Mouse (Mus musculus) limb, embryonic 12.5 days (tissue): Measurements from ENCODE around the gene Akap2. TPM values are rescaled to one million over a fixed set of nuclear protein-coding genes. Genes with fewer than 3 reads are reported as not detected.

Experiments
- ATAC-seq: fragments of 200-750 bp; cut with Nextera tagmentation; 2 replicates; pipeline ENCODE4 v1.8.0; 2017; ENCODE audit warnings: low read depth, moderate TSS enrichment; ENCODE audit not compliant: insufficient number of reproducible peaks, insufficient read depth, low FRiP score, low TSS enrichment
- H3K27ac ChIP-seq: fragments of 300-500 bp; sonication (generic); 2 replicates; pipeline ENCODE4 v1.5.1; 2016; ENCODE audit warnings: mild to moderate bottlenecking, moderate library complexity
- H3K27me3 ChIP-seq: fragments of 300-500 bp; sonication (generic); 2 replicates; pipeline ENCODE4 v1.6.1; 2016; ENCODE audit warnings: mild to moderate bottlenecking, moderate library complexity
- H3K36me3 ChIP-seq: fragments of 300-500 bp; sonication (generic); 2 replicates; pipeline ENCODE4 v1.6.1; 2016; ENCODE audit warnings: mild to moderate bottlenecking, moderate library complexity
- H3K4me1 ChIP-seq: fragments of 300-500 bp; sonication (generic); replicated peaks from 2 replicates; pipeline ENCODE4 v1.6.1; 2016
- H3K4me2 ChIP-seq: fragments of 300-500 bp; sonication (generic); 2 replicates; pipeline ENCODE4 v1.6.1; 2016; ENCODE audit warnings: mild to moderate bottlenecking, moderate library complexity
- H3K4me3 ChIP-seq: fragments of 300-500 bp; sonication (generic); replicated peaks from 2 replicates; pipeline ENCODE4 v1.5.1; 2016; ENCODE audit warnings: mild to moderate bottlenecking
- H3K9ac ChIP-seq: fragments of 300-500 bp; sonication (generic); replicated peaks from 2 replicates; pipeline ENCODE4 v1.6.1; 2016; ENCODE audit warnings: mild to moderate bottlenecking, moderate library complexity
- H3K9me3 ChIP-seq: fragments of 300-500 bp; sonication (generic); 2 replicates; pipeline ENCODE4 v1.6.1; 2016; ENCODE audit warnings: mild to moderate bottlenecking, moderate library complexity
- WGBS: fragments of 180-500 bp; shearing (Covaris S2); methylation state at CpG from one replicate; pipeline ENCODE4 v1.1.7; 2016; 5-methylcytosine and 5-hydroxymethylcytosine counted together
- polyA plus RNA-seq: library from polyadenylated mRNA; unstranded; fragments of >200 nt; fragmentation: Nextera tagmentation; extraction: Ambion mirVana; gene quantifications from 2 replicates; pipeline ENCODE4 v1.2.1, GENCODE M21; 2016

The Akap2 gene
- polyA plus RNA-seq, 1 experiment from 2014 or later = 32.0 TPM

DNA sequence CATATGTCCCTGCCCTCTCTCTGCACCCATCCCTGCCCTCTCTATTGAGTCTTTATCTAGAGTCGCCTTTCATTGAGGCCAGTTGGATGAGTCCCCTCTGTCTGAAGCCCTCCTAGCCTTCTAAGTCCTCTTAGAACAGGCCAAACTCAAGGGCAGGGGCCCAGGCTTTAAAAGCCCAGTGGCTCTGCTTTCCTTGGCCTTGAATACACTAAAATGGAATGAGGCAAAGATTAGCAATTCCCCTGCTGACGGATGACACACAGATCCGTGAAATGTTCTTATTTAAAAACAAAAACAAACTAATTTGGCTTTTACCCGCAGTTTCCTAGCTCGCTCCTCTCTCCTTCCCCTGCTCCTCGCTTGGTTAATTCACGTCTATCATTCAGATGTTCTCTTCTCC is 45.0 kb downstream of the Akap2 start:
- Histone ChIP-seq H3K9me3 (no peaks in the 10 kb centered on the region), H3K4me2 (no peak overlapping the region), H3K4me3 (no peak overlapping the region), H3K36me3 (no peaks in the 10 kb centered on the region), H3K9ac (no peak overlapping the region), H3K4me1 (peaks cover 20% of the 10 kb centered on the region), H3K27me3 (no peaks in the 10 kb centered on the region), H3K27ac (no peak overlapping the region)
- no peak for ATAC-seq
- 88% methylated on average over 7 of the region's 7 CpGs for WGBS

- Histone ChIP-seq H3K4me3 (no peak overlapping the region), H3K27me3 (no peaks in the 10 kb centered on the region), H3K4me2 (no peak overlapping the region), H3K4me1 (peaks cover 20% of the 10 kb centered on the region), H3K9ac (no peak overlapping the region), H3K36me3 (no peaks in the 10 kb centered on the region), H3K9me3 (no peaks in the 10 kb centered on the region), H3K27ac (peak overlapping the region; percentile 9; the same call in 1 of the 2 replicates)
- no peak for ATAC-seq
- WGBS = 49% methylated on average over 1 of the region's 1 CpGs
Observed at GRCm38 (mm10) chr4:57764392-57764791, 46.9 kb downstream of the Akap2 start.

- no peak overlapping the region for H3K9ac ChIP-seq
Observed at GRCm38 (mm10) chr4:57764926-57765325, 47.5 kb downstream of the Akap2 start.

GRCm38 (mm10) chr4:57765806-57766205 is 48.3 kb downstream of the Akap2 start:
- no peak for ATAC-seq
- Histone ChIP-seq H3K27ac (no peak overlapping the region), H3K9ac (no peak overlapping the region), H3K4me3 (no peak overlapping the region), H3K36me3 (no peaks in the 10 kb centered on the region), H3K4me1 (peaks cover 20% of the 10 kb centered on the region), H3K27me3 (no peaks in the 10 kb centered on the region), H3K9me3 (no peaks in the 10 kb centered on the region), H3K4me2 (no peak overlapping the region)
- 51% methylated on average over 4 of the region's 4 CpGs for WGBS

More at GRCm38 (mm10) chr4:57764926-57765325, 47.5 kb downstream of the Akap2 start:
- Histone ChIP-seq H3K4me1 (peaks cover 20% of the 10 kb centered on the region), H3K4me2 (no peak overlapping the region), H3K36me3 (no peaks in the 10 kb centered on the region), H3K9me3 (no peaks in the 10 kb centered on the region), H3K27me3 (no peaks in the 10 kb centered on the region), H3K27ac (0 out of 2 replicates have a peak overlapping the region, but pooled peaks have one; percentile 9), H3K4me3 (no peak overlapping the region)
- no peak for ATAC-seq
- 79% methylated on average over 1 of the region's 1 CpGs for WGBS

DNA sequence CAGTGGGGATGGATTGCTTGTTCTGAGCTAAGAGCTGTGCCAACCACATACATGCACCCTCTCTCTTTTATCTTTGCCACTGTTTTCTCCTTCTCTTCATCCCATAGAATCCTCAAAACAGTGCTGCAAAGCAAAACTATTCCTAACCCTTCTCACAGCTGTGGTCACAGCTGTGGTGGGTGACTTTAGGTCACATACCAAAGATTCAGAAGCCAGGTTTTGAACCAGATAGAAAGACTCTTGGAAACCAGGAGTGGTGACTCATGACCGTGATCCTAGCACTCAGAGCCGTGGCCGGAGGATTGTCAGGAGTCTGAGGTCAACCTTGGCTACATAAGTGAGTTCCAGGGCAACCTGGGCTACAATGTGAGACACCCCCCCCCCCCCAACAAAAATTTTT is 51.5 kb downstream of the Akap2 start:
- H3K4me2 ChIP-seq = no peak overlapping the region
- no peak overlapping the region for H3K9ac ChIP-seq
- ATAC-seq = no peak
- no peak overlapping the region for H3K4me3 ChIP-seq
- no peaks in the 10 kb centered on the region for H3K9me3 ChIP-seq
- H3K27ac ChIP-seq = no peak overlapping the region
- H3K4me1 ChIP-seq = peaks cover 23% of the 10 kb centered on the region
- 88% methylated on average over 3 of the region's 3 CpGs for WGBS
- H3K27me3 ChIP-seq = no peaks in the 10 kb centered on the region
- H3K36me3 ChIP-seq = no peaks in the 10 kb centered on the region

- Histone ChIP-seq H3K9me3 (no peaks in the 10 kb centered on the region), H3K4me3 (no peak overlapping the region), H3K27me3 (no peaks in the 10 kb centered on the region), H3K36me3 (no peaks in the 10 kb centered on the region), H3K27ac (no peak overlapping the region), H3K4me2 (no peak overlapping the region), H3K4me1 (peaks cover 10% of the 10 kb centered on the region), H3K9ac (no peak overlapping the region)
- no peak for ATAC-seq
- WGBS = 87% methylated on average over 4 of the region's 4 CpGs
Observed at GRCm38 (mm10) chr4:57770185-57770823, 52.8 kb downstream of the Akap2 start.

GRCm38 (mm10) chr4:57771558-57772219 is 54.2 kb downstream of the Akap2 start:
- no peak for ATAC-seq
- Histone ChIP-seq H3K4me3 (no peak overlapping the region), H3K4me2 (no peak overlapping the region), H3K9me3 (no peaks in the 10 kb centered on the region), H3K27me3 (no peaks in the 10 kb centered on the region), H3K27ac (no peak overlapping the region), H3K4me1 (peaks cover 9% of the 10 kb centered on the region; the same call in 1 of the 2 replicates), H3K36me3 (no peaks in the 10 kb centered on the region), H3K9ac (no peak overlapping the region)
- WGBS = 90% methylated on average over 2 of the region's 2 CpGs

DNA sequence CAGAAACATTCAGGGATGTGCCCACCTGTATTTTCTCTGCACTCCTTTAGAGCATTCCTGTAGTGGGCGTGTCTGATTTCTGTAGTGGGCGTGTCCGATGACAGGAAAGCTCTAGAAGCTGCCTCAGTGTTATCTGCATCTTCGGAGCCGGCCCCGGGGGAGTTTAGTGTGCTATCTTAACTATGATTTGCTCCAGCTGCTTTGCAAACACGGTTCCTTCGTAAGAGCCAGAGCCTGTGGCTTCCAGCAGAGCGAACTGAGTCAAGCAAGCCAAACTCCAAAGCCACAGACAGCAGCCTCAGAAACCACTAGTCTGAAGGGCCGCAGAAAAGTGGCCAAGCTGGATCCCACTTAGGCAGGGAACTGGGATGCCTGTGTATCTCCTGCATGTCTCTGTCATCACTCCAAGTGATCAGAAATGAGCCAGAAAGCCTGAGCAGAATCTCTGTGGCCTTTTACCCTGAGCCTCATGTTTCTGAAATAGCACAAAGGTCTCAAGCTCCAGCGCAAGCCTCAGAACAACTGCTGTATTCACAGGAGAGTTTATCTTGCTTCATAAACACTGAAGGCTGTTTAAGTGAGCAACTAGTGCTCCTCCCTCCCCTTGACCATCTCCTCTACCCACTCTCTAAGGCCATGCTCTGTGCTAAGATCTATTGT is 55.5 kb downstream of the Akap2 start:
- Histone ChIP-seq H3K4me1 (peaks cover 9% of the 10 kb centered on the region; the same call in 1 of the 2 replicates), H3K27ac (no peak overlapping the region), H3K27me3 (no peaks in the 10 kb centered on the region), H3K4me2 (no peak overlapping the region), H3K36me3 (no peaks in the 10 kb centered on the region), H3K4me3 (no peak overlapping the region), H3K9ac (no peak overlapping the region), H3K9me3 (no peaks in the 10 kb centered on the region)
- no peak for ATAC-seq
- WGBS = 60% methylated on average over 11 of the region's 11 CpGs

GRCm38 (mm10) chr4:57774517-57774916 is 57.1 kb downstream of the Akap2 start:
- no peak for ATAC-seq
- Histone ChIP-seq H3K36me3 (no peaks in the 10 kb centered on the region), H3K27me3 (no peaks in the 10 kb centered on the region), H3K4me3 (no peak overlapping the region), H3K9me3 (no peaks in the 10 kb centered on the region), H3K27ac (no peak overlapping the region), H3K4me2 (no peak overlapping the region), H3K4me1 (peaks cover 9% of the 10 kb centered on the region; the same call in 1 of the 2 replicates), H3K9ac (no peak overlapping the region)
- 61% methylated on average over 4 of the region's 4 CpGs for WGBS

DNA sequence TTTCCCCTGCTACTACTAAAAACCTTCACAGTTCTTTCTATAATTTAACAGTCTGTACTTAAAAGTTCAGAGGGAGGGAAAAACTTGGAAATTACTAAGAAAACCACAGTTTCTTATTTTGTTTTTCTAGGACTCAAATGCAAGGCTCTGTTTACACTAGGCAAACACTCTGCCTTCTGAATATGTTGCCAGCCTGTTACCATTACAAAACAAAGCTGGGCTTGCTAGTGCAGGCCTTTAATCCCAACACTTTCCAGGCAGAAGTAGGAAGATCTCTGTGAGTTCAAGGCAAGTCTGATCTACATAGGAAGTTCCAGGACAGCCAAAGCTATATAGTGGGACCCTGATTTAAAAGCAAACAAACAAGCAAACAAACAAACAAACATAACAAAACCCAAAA is 58.1 kb downstream of the Akap2 start:
- Histone ChIP-seq H3K4me3 (no peak overlapping the region), H3K9me3 (no peaks in the 10 kb centered on the region), H3K27me3 (no peaks in the 10 kb centered on the region), H3K4me1 (peaks cover 13% of the 10 kb centered on the region), H3K36me3 (no peaks in the 10 kb centered on the region), H3K4me2 (no peak overlapping the region), H3K9ac (no peak overlapping the region), H3K27ac (no peak overlapping the region)
- no peak for ATAC-seq

DNA sequence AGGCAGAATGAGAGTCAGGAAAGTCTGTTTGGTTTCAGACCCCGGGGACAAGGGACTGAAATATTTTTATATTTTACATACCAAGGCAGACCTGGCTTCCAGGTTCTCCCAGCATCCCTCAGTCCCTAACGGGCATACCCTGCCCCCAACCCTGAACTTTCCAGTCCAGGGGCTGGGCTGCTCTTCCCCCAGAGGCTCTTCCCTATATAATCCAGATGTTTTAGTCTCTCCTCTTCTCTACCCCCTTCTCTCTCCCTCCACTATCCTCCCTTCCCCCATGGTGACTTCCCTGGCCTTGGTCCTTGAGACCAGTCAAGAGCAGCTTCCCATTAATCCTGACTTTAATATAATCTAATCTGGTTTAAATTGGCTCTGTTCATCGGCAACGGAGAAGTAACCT is 62.9 kb downstream of the Akap2 start:
- Histone ChIP-seq H3K27me3 (peaks cover 27% of the 10 kb centered on the region), H3K36me3 (no peaks in the 10 kb centered on the region), H3K9ac (no peak overlapping the region), H3K27ac (peak overlapping the region; percentile 53; the same call in 1 of the 2 replicates), H3K4me2 (peak overlapping the region; percentile 35), H3K4me3 (no peak overlapping the region), H3K4me1 (peaks cover 32% of the 10 kb centered on the region), H3K9me3 (no peaks in the 10 kb centered on the region)
- ATAC-seq = no peak; the same call in 1 of the 2 replicates
- 23% methylated on average over 4 of the region's 4 CpGs for WGBS
